In genomic region chr17:15423080-15423765, GRCm38 (mm10) we compare ENCODE assay signal across 10 mouse cellular contexts. TPM values are rescaled to one million over a fixed set of nuclear protein-coding genes. Genes with fewer than 3 reads are reported as not detected.
DNase-seq lines count a peak whose midpoint lies in the region; ATAC-seq lines count a peak whose summit lies in the region.
"Had no signal": no experiment of that assay in that cellular context is flagged by ENCODE, and none has a peak within 500 bp of the region (broad histone marks: within the 10 kb centered on the region; RNA-seq: fewer than 3 reads in every experiment).

No protein-coding gene starts in this region.

- no peak overlapping the region for H3K4me2 ChIP-seq in hindbrain, embryonic 14.5 days (replicated peaks)
- no peak overlapping the region for H3K4me2 ChIP-seq in hindbrain, embryonic 13.5 days
- H3K4me2 ChIP-seq: limb, embryonic 15.5 days had no signal

- no peak overlapping the region for H3K9ac ChIP-seq in hindbrain, embryonic 14.5 days
- no peak overlapping the region for H3K9ac ChIP-seq in hindbrain, embryonic 13.5 days
- H3K9ac ChIP-seq: limb, embryonic 15.5 days had no signal

- H3K27me3 ChIP-seq in hindbrain, embryonic 14.5 days (ENCODE audit: control insufficient read depth, insufficient read depth, low read length) = no peaks in the 10 kb centered on the region
- H3K27me3 ChIP-seq in hindbrain, embryonic 13.5 days = no peaks in the 10 kb centered on the region
- H3K27me3 ChIP-seq in midbrain, embryonic 10.5 days (ENCODE audit: low read depth, poor library complexity, severe bottlenecking) = no peaks in the 10 kb centered on the region
- H3K27me3 ChIP-seq: limb, embryonic 15.5 days had no signal

- ATAC-seq in hindbrain, embryonic 14.5 days (ENCODE audit: low FRiP score) = no peak
- ATAC-seq in hindbrain, embryonic 13.5 days (ENCODE audit: low FRiP score) = no peak
- no peak for ATAC-seq in CD4-positive, CD25-positive, alpha-beta regulatory T cell, adult 4 months

- WGBS in hindbrain, embryonic 14.5 days = 78% methylated on average over 8 of the region's 8 CpGs
- 79% methylated on average over 8 of the region's 8 CpGs for WGBS in hindbrain, embryonic 13.5 days
- WGBS in midbrain, embryonic 10.5 days = 91% methylated on average over 8 of the region's 8 CpGs

- H3K9me3 ChIP-seq in hindbrain, embryonic 14.5 days (ENCODE audit: control insufficient read depth, low read length) = no peaks in the 10 kb centered on the region
- H3K9me3 ChIP-seq in hindbrain, embryonic 13.5 days = no peaks in the 10 kb centered on the region
- H3K9me3 ChIP-seq in midbrain, embryonic 10.5 days (replicated peaks) = 0 out of 2 replicates have a peak, but pooled peaks cover 4% of the 10 kb centered on the region
- H3K9me3 ChIP-seq: limb, embryonic 15.5 days had no signal

- H3K36me3 ChIP-seq in hindbrain, embryonic 14.5 days (replicated peaks; ENCODE audit: control insufficient read depth, insufficient read depth) = peaks cover 97% of the 10 kb centered on the region
- H3K36me3 ChIP-seq in hindbrain, embryonic 13.5 days = peaks cover 94% of the 10 kb centered on the region
- peaks cover 98% of the 10 kb centered on the region for H3K36me3 ChIP-seq in midbrain, embryonic 10.5 days

- no peak overlapping the region for H3K27ac ChIP-seq in hindbrain, embryonic 14.5 days
- H3K27ac ChIP-seq in hindbrain, embryonic 13.5 days = no peak overlapping the region
- no peak overlapping the region for H3K27ac ChIP-seq in midbrain, embryonic 10.5 days (replicated peaks)
- H3K27ac ChIP-seq: limb, embryonic 15.5 days had no signal

- no peak overlapping the region for H3K4me3 ChIP-seq in hindbrain, embryonic 14.5 days (replicated peaks; ENCODE audit: low read length)
- H3K4me3 ChIP-seq in hindbrain, embryonic 13.5 days = no peak overlapping the region
- H3K4me3 ChIP-seq in midbrain, embryonic 10.5 days = no peak overlapping the region
- H3K4me3 ChIP-seq: limb, embryonic 15.5 days had no signal

- peak; percentile 32 for DNase-seq in hindbrain, embryonic 14.5 days (ENCODE audit: low spot score)
- peak; percentile 42 for DNase-seq in fibroblast of lung, adult 2 months (ENCODE audit: low read depth)
- DNase-seq in kidney, postnatal 25 days = peak; percentile 29 to 40
- DNase-seq in lung, postnatal 14 days = peak; percentile 23
- no peak for DNase-seq in cerebellum, adult 11 months
- DNase-seq in midbrain, embryonic 10.5 days (ENCODE audit: low spot score) = no peak

- H3K4me1 ChIP-seq in hindbrain, embryonic 14.5 days (replicated peaks; ENCODE audit: control insufficient read depth, insufficient read depth, low read length) = no peaks in the 10 kb centered on the region
- H3K4me1 ChIP-seq in hindbrain, embryonic 13.5 days (replicated peaks) = 0 out of 2 replicates have a peak, but pooled peaks cover 5% of the 10 kb centered on the region
- no peaks in the 10 kb centered on the region for H3K4me1 ChIP-seq in midbrain, embryonic 10.5 days

RNA-seq across cellular contexts. Expression of gene Fam120b, which starts 27.2 kb away (rescaled TPM):
- 45.2 and 50.4 TPM in 2 replicates for polyA plus RNA-seq in hindbrain, embryonic 14.5 days (2014; fragmentation: Nextera tagmentation; extraction: Ambion mirVana)
- 44.4 and 47.0 TPM in 2 replicates for polyA plus RNA-seq in hindbrain, embryonic 13.5 days (2015; fragmentation: Nextera tagmentation; extraction: Ambion mirVana)
- polyA plus RNA-seq in CD4-positive, CD25-positive, alpha-beta regulatory T cell, adult 4 months (2017; shearing (Covaris generic)) = 10 to 100 TPM; 33.3 to 55.1 TPM
- polyA plus RNA-seq in midbrain, embryonic 10.5 days (2016; fragmentation: Nextera tagmentation; extraction: Ambion mirVana) = 27.4 and 34.7 TPM in 2 replicates

RNA-seq across cellular contexts. Expression of gene Dll1, which starts 46.6 kb away (rescaled TPM):
- polyA plus RNA-seq in hindbrain, embryonic 14.5 days (2014; fragmentation: Nextera tagmentation; extraction: Ambion mirVana) = 12.5 and 15.1 TPM in 2 replicates
- polyA plus RNA-seq in hindbrain, embryonic 13.5 days (2015; fragmentation: Nextera tagmentation; extraction: Ambion mirVana) = 27.1 and 29.7 TPM in 2 replicates
- under 1 TPM in 1 of 2 experiments, not detected in 1; 0.81 TPM for polyA plus RNA-seq in CD4-positive, CD25-positive, alpha-beta regulatory T cell, adult 4 months (2017; shearing (Covaris generic))
- polyA plus RNA-seq in midbrain, embryonic 10.5 days (2016; fragmentation: Nextera tagmentation; extraction: Ambion mirVana) = 68.1 and 80.9 TPM in 2 replicates
- polyA plus RNA-seq: G1E had no signal

Comparison
In these comparisons a context has a peak if more than half of its experiments do, and no peak if none do; other contexts are left out.
1. DNase-seq: peak in hindbrain, embryonic 14.5 days (single experiment), fibroblast of lung, adult 2 months (single experiment), kidney, postnatal 25 days (2 of 2) and lung, postnatal 14 days (single experiment); none in cerebellum, adult 11 months (single experiment) and midbrain, embryonic 10.5 days (single experiment).